Mouse (Mus musculus): Measurements from ENCODE around the gene Cog3. TPM values are rescaled to one million over a fixed set of nuclear protein-coding genes. Genes with fewer than 3 reads are reported as not detected.

Gene Cog3
- polyA plus RNA-seq, 1 experiment from 2014 or later: 19.8 TPM

- no peaks in the 10 kb centered on the region for H3K27me3 ChIP-seq (replicated peaks)
- no peaks in the 10 kb centered on the region for H3K4me1 ChIP-seq
- H3K9ac ChIP-seq: no peak overlapping the region
- H3K36me3 ChIP-seq (replicated peaks): peaks cover 20% of the 10 kb centered on the region
- no peak overlapping the region for H3K27ac ChIP-seq
- H3K4me3 ChIP-seq: no peak overlapping the region
- ATAC-seq (replicated peaks): no peak
- whole genome bisulfite sequencing: 95% methylated on average over 5 of the region's 5 CpGs
- no peaks in the 10 kb centered on the region for H3K9me3 ChIP-seq
- H3K4me2 ChIP-seq: no peak overlapping the region
Observed at GRCm38 (mm10) chr14:75720121-75720520, 34.2 kb downstream of the Cog3 start.

- Histone ChIP-seq H3K36me3 (replicated peaks) (peaks cover 28% of the 10 kb centered on the region), H3K4me1 (no peaks in the 10 kb centered on the region), H3K4me3 (no peak overlapping the region), H3K9me3 (no peaks in the 10 kb centered on the region), H3K9ac (no peak overlapping the region), H3K27ac (no peak overlapping the region), H3K27me3 (replicated peaks) (no peaks in the 10 kb centered on the region), H3K4me2 (no peak overlapping the region)
- ATAC-seq (replicated peaks): no peak
- 95% methylated on average over 4 of the region's 4 CpGs for WGBS
Observed at GRCm38 (mm10) chr14:75716410-75716809, 37.9 kb downstream of the Cog3 start.

- Histone ChIP-seq H3K9ac (no peak overlapping the region), H3K4me2 (no peak overlapping the region), H3K36me3 (replicated peaks) (peaks cover 33% of the 10 kb centered on the region), H3K9me3 (no peaks in the 10 kb centered on the region), H3K27ac (no peak overlapping the region), H3K4me1 (no peaks in the 10 kb centered on the region), H3K27me3 (replicated peaks) (no peaks in the 10 kb centered on the region), H3K4me3 (no peak overlapping the region)
- ATAC-seq (replicated peaks): no peak
- WGBS: 78% methylated on average over 4 of the region's 4 CpGs
Observed at GRCm38 (mm10) chr14:75713661-75714060, 40.7 kb downstream of the Cog3 start.

- Histone ChIP-seq H3K9me3 (no peaks in the 10 kb centered on the region), H3K4me1 (no peaks in the 10 kb centered on the region), H3K27me3 (replicated peaks) (no peaks in the 10 kb centered on the region), H3K27ac (no peak overlapping the region), H3K36me3 (replicated peaks) (peaks cover 35% of the 10 kb centered on the region), H3K9ac (no peak overlapping the region), H3K4me3 (no peak overlapping the region), H3K4me2 (no peak overlapping the region)
- 93% methylated on average over 5 of the region's 5 CpGs for WGBS
- no peak for ATAC-seq (replicated peaks)
Observed at GRCm38 (mm10) chr14:75712687-75713086, 41.6 kb downstream of the Cog3 start.

- no peaks in the 10 kb centered on the region for H3K9me3 ChIP-seq
- H3K4me2 ChIP-seq: no peak overlapping the region
- H3K9ac ChIP-seq: no peak overlapping the region
- H3K4me3 ChIP-seq: no peak overlapping the region
- H3K27ac ChIP-seq: no peak overlapping the region
- no peaks in the 10 kb centered on the region for H3K27me3 ChIP-seq (replicated peaks)
- 93% methylated on average over 3 of the region's 3 CpGs for WGBS
- no peak for ATAC-seq (replicated peaks)
- H3K36me3 ChIP-seq (replicated peaks): peaks cover 38% of the 10 kb centered on the region
- no peaks in the 10 kb centered on the region for H3K4me1 ChIP-seq
Observed at GRCm38 (mm10) chr14:75711731-75712130, 42.6 kb downstream of the Cog3 start.

GRCm38 (mm10) chr14:75708986-75709385 is 45.3 kb downstream of the Cog3 start:
- no peak overlapping the region for H3K4me3 ChIP-seq
- 91% methylated on average over 1 of the region's 1 CpGs for WGBS
- no peaks in the 10 kb centered on the region for H3K9me3 ChIP-seq
- H3K27ac ChIP-seq: no peak overlapping the region
- no peak overlapping the region for H3K9ac ChIP-seq
- no peaks in the 10 kb centered on the region for H3K27me3 ChIP-seq (replicated peaks)
- H3K36me3 ChIP-seq (replicated peaks): peaks cover 31% of the 10 kb centered on the region; the same call in 1 of the 2 replicates
- H3K4me1 ChIP-seq: no peaks in the 10 kb centered on the region
- H3K4me2 ChIP-seq: no peak overlapping the region
- ATAC-seq (replicated peaks): no peak

GRCm38 (mm10) chr14:75707771-75708170 is 46.5 kb downstream of the Cog3 start:
- no peaks in the 10 kb centered on the region for H3K4me1 ChIP-seq
- H3K9ac ChIP-seq: no peak overlapping the region
- H3K4me2 ChIP-seq: no peak overlapping the region
- H3K9me3 ChIP-seq: no peaks in the 10 kb centered on the region
- H3K27ac ChIP-seq: no peak overlapping the region
- H3K36me3 ChIP-seq (replicated peaks): peaks cover 41% of the 10 kb centered on the region; the same call in 1 of the 2 replicates
- no peak for ATAC-seq (replicated peaks)
- 34% methylated on average over 7 of the region's 7 CpGs for WGBS
- no peaks in the 10 kb centered on the region for H3K27me3 ChIP-seq (replicated peaks)
- no peak overlapping the region for H3K4me3 ChIP-seq

- Histone ChIP-seq H3K36me3 (replicated peaks) (peaks cover 36% of the 10 kb centered on the region; the same call in 1 of the 2 replicates), H3K9ac (no peak overlapping the region), H3K4me3 (no peak overlapping the region), H3K27me3 (replicated peaks) (no peaks in the 10 kb centered on the region), H3K27ac (no peak overlapping the region), H3K4me1 (no peaks in the 10 kb centered on the region), H3K9me3 (no peaks in the 10 kb centered on the region), H3K4me2 (no peak overlapping the region)
- whole genome bisulfite sequencing: 93% methylated on average over 4 of the region's 4 CpGs
- no peak for ATAC-seq (replicated peaks)
Observed at GRCm38 (mm10) chr14:75706647-75707046, 47.7 kb downstream of the Cog3 start.

GRCm38 (mm10) chr14:75697928-75698327 is 56.4 kb downstream of the Cog3 start:
- Histone ChIP-seq H3K4me1 (no peaks in the 10 kb centered on the region), H3K9me3 (no peaks in the 10 kb centered on the region), H3K27me3 (replicated peaks) (no peaks in the 10 kb centered on the region), H3K4me2 (no peak overlapping the region), H3K9ac (no peak overlapping the region), H3K4me3 (no peak overlapping the region), H3K27ac (no peak overlapping the region), H3K36me3 (replicated peaks) (no peaks in the 10 kb centered on the region)
- WGBS: 90% methylated on average over 1 of the region's 1 CpGs
- no peak for ATAC-seq (replicated peaks)

GRCm38 (mm10) chr14:75696096-75696495 is 58.2 kb downstream of the Cog3 start:
- Histone ChIP-seq H3K4me2 (no peak overlapping the region), H3K9me3 (no peaks in the 10 kb centered on the region), H3K27ac (no peak overlapping the region), H3K27me3 (replicated peaks) (no peaks in the 10 kb centered on the region), H3K9ac (no peak overlapping the region), H3K4me3 (no peak overlapping the region), H3K4me1 (no peaks in the 10 kb centered on the region), H3K36me3 (replicated peaks) (no peaks in the 10 kb centered on the region)
- WGBS: 87% methylated on average over 5 of the region's 5 CpGs
- no peak for ATAC-seq (replicated peaks)

GRCm38 (mm10) chr14:75690428-75690827 is 63.9 kb downstream of the Cog3 start:
- H3K36me3 ChIP-seq (replicated peaks): no peaks in the 10 kb centered on the region

GRCm38 (mm10) chr14:75676316-75676715 is 78.0 kb downstream of the Cog3 start:
- no peaks in the 10 kb centered on the region for H3K27me3 ChIP-seq (replicated peaks)
- WGBS: 43% methylated on average over 6 of the region's 6 CpGs
- no peak overlapping the region for H3K4me3 ChIP-seq

More at GRCm38 (mm10) chr14:75690428-75690827, 63.9 kb downstream of the Cog3 start:
- 64% methylated on average over 2 of the region's 2 CpGs for WGBS
- Histone ChIP-seq H3K9me3 (no peaks in the 10 kb centered on the region), H3K9ac (no peak overlapping the region), H3K27me3 (replicated peaks) (no peaks in the 10 kb centered on the region), H3K4me2 (no peak overlapping the region), H3K4me1 (no peaks in the 10 kb centered on the region), H3K27ac (no peak overlapping the region), H3K4me3 (no peak overlapping the region)
- no peak for ATAC-seq (replicated peaks)

GRCm38 (mm10) chr14:75669085-75669645 is 85.2 kb downstream of the Cog3 start:
- no peak overlapping the region for H3K9ac ChIP-seq
- H3K27me3 ChIP-seq (replicated peaks): no peaks in the 10 kb centered on the region
- no peaks in the 10 kb centered on the region for H3K4me1 ChIP-seq
- no peak overlapping the region for H3K4me3 ChIP-seq
- no peak for ATAC-seq (replicated peaks)
- H3K36me3 ChIP-seq (replicated peaks): no peaks in the 10 kb centered on the region
- 92% methylated on average over 1 of the region's 1 CpGs for WGBS
- no peak overlapping the region for H3K27ac ChIP-seq
- H3K9me3 ChIP-seq: no peaks in the 10 kb centered on the region
- H3K4me2 ChIP-seq: no peak overlapping the region

More at GRCm38 (mm10) chr14:75676316-75676715, 78.0 kb downstream of the Cog3 start:
- no peak for ATAC-seq (replicated peaks)
- H3K9me3 ChIP-seq: no peaks in the 10 kb centered on the region
- H3K4me2 ChIP-seq: no peak overlapping the region
- no peak overlapping the region for H3K9ac ChIP-seq
- H3K36me3 ChIP-seq (replicated peaks): no peaks in the 10 kb centered on the region
- H3K4me1 ChIP-seq: no peaks in the 10 kb centered on the region
- H3K27ac ChIP-seq: no peak overlapping the region

Data from midbrain, embryonic 15.5 days (tissue).